Mouse (Mus musculus) ES-Bruce4 (cell line): Measurements from ENCODE around the gene Kif3a.

Source experiments
- CTCF ChIP-seq: IDR thresholded peaks from one replicate; pipeline ENCODE4 v1.8.1; 2011; ENCODE audit warnings: low read depth, low read length
- EP300 ChIP-seq: IDR thresholded peaks from 2 replicates; pipeline ENCODE4 v1.6.1; 2011; ENCODE audit warnings: low read depth, low read length; ENCODE audit not compliant: insufficient read depth
- POLR2A ChIP-seq: IDR thresholded peaks from one replicate; pipeline ENCODE4 v1.8.1; 2011; ENCODE audit warnings: low read length; ENCODE audit not compliant: insufficient read depth

DNA sequence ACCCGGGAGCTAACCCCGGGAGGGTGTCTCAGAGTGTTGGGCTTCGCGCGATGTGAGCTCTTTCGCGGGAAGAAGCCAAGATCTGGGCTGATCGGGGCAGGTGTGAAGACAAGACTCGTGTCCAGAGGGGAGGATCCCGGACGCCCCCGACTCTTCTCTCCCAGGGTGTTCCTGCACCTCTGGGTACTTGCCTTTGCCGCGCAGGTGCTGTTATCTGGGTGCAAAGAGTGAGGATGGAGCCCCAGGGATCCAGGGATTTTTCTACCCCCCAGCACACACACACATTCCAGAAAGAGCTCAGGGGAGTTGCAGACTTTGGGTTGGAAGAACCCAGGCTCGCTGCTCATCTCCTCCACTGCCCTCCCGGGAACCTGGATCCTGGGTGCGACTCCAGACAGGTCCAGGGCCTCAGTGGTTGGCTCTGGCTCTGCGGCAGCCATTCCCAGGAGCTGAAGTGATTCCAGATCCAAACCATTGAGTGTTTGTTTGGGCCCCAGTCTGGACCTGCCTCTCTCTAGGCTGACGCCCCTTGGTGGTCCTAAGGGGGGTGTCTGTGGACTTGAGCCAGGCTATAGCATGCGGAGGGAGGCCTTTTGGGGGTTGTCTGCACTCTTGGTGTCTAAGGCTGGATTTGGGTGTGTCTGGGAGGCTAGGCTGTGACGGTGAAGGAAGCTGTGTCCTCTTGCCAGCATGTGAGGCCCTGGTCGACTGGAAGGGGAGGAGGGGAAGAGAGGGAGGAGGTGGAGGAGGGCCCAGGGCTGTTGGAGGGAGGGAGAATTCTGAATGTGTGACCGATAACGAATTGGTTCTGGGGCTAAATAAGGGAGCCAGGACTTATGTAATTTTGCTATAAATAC lies 46.8 kb upstream of the Kif3a start:
- TF ChIP-seq CTCF: no peak
- no peak for TF ChIP-seq POLR2A
- TF ChIP-seq EP300: no peak
